Mouse (Mus musculus): ENCODE measurements around the gene Rangap1.

Rangap1 gene

GRCm38 (mm10) chr15:81694891-81695290 is 50.4 kb downstream of the Rangap1 start:
- DNase-seq (ENCODE audit: low spot score) = no peak

GRCm38 (mm10) chr15:81693967-81694881 is 51.1 kb downstream of the Rangap1 start:
- DNase-seq (ENCODE audit: low spot score) = peak; percentile 90

- no peak for DNase-seq (ENCODE audit: low spot score)
Measured at GRCm38 (mm10) chr15:81693366-81693966, 51.9 kb downstream of the Rangap1 start.

- no peak for DNase-seq (ENCODE audit: low spot score)
Measured at GRCm38 (mm10) chr15:81680301-81680805, 65.0 kb downstream of the Rangap1 start.

GRCm38 (mm10) chr15:81676637-81677036 is 68.7 kb downstream of the Rangap1 start:
- no peak for DNase-seq (ENCODE audit: low spot score)

- DNase-seq (ENCODE audit: low spot score) = peak; percentile 75
Measured at GRCm38 (mm10) chr15:81670231-81670640, 75.1 kb downstream of the Rangap1 start.

- peak; percentile 21 for DNase-seq (ENCODE audit: low spot score)
Measured at GRCm38 (mm10) chr15:81666957-81667356, 78.4 kb downstream of the Rangap1 start.

- DNase-seq (ENCODE audit: low spot score) = peak; percentile 97
Measured at GRCm38 (mm10) chr15:81663697-81664561, 81.4 kb downstream of the Rangap1 start, which contains the start of gene L3mbtl2. TSS of gene L3mbtl2 (plus strand) at chr15:81663889.

GRCm38 (mm10) chr15:81663281-81663680 is 82.0 kb downstream of the Rangap1 start:
- DNase-seq (ENCODE audit: low spot score) = no peak

GRCm38 (mm10) chr15:81661701-81662100 is 83.6 kb downstream of the Rangap1 start:
- no peak for DNase-seq (ENCODE audit: low spot score)

All from embryo, embryonic 10 days (tissue).